8 mouse cellular contexts compared by ENCODE assay signal in the genomic region with DNA sequence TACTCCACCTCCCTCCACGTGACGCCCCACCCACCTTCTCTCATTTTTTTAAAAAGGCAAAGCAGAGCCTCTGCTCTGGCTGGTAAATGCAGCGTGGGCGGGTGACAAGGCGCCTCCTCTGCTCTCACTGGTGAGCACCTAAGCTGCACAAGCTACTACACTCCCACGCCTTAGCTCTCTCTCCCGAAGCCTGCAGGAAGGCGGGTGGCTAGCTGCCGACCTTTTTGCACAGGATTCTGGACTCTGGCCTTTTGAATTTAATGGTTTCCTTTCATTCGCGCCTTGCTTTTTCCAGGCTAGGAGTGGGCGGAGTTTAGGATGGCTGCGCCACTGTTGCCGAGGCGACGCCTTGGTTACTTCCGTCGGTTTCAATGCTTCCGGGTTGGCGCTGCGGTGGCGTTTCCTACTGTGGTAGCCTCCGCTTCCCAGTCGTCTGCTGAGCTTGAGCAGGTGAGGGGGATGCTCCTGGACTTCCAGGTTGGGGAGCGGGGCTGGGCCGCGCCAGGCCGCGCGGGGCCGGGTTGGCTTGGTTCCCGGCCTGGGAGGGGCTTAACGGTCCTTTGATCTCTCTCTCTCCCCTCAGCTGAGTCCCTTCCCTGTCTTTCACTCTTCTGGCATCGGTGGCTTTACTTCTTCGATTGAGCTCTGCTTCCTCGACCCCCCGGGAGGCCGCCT. TPM values are rescaled to one million over a fixed set of nuclear protein-coding genes. Genes with fewer than 3 reads are reported as not detected.
DNase-seq lines count a peak whose midpoint lies in the region; ATAC-seq and TF ChIP-seq lines count a peak whose summit lies in the region.

Slc25a14 (plus strand) TSS at position 35 of the 675 bp plus-strand sequence.

- TF ChIP-seq CTCF in testis, adult 2 months (IDR thresholded peaks at IDR 0.05; ENCODE audit: control insufficient read depth, insufficient read depth, insufficient replicate concordance, low read depth, low read length), result no peak

- ATAC-seq in forebrain, embryonic 11.5 days (replicated peaks; ENCODE audit: low FRiP score), result peak; percentile 96
- peak; percentile 96 for ATAC-seq in heart, embryonic 16.5 days (replicated peaks; ENCODE audit: extremely low read depth, insufficient read depth, low FRiP score)
- peak; percentile 95 for ATAC-seq in liver, embryonic 16.5 days (ENCODE audit: low read depth)
- peak; percentile 98 for ATAC-seq in neural tube, embryonic 13.5 days (ENCODE audit: low read depth)

- H3K4me3 ChIP-seq in forebrain, embryonic 11.5 days (ENCODE audit: low read depth, low read length), result peak within 1 kb of the TSS; percentile 52
- peak within 1 kb of the TSS; percentile 75 for H3K4me3 ChIP-seq in heart, embryonic 16.5 days (ENCODE audit: low read length)
- H3K4me3 ChIP-seq in liver, embryonic 16.5 days (ENCODE audit: low read depth, low read length), result peak within 1 kb of the TSS; percentile 75
- peak within 1 kb of the TSS; percentile 53 for H3K4me3 ChIP-seq in neural tube, embryonic 13.5 days
- peak within 1 kb of the TSS; percentile 92 for H3K4me3 ChIP-seq in testis, adult 2 months (ENCODE audit: control insufficient read depth, low read depth, low read length)

- H3K4me1 ChIP-seq in forebrain, embryonic 11.5 days (replicated peaks; ENCODE audit: control insufficient read depth, insufficient read depth, low read length), result no peaks in the 10 kb centered on the region
- H3K4me1 ChIP-seq in heart, embryonic 16.5 days (ENCODE audit: control insufficient read depth, insufficient read depth, low read length), result no peaks in the 10 kb centered on the region
- no peaks in the 10 kb centered on the region for H3K4me1 ChIP-seq in liver, embryonic 16.5 days (ENCODE audit: control insufficient read depth, low read depth, low read length)
- peaks cover 8% of the 10 kb centered on the region; the same call in 1 of the 2 replicates for H3K4me1 ChIP-seq in neural tube, embryonic 13.5 days (replicated peaks)
- H3K4me1 ChIP-seq in testis, adult 2 months (ENCODE audit: control insufficient read depth, insufficient read depth, low read length), result no peaks in the 10 kb centered on the region

- peak within 1 kb of the TSS; percentile 47 for H3K4me2 ChIP-seq in forebrain, embryonic 11.5 days (ENCODE audit: low read depth, low read length, severe bottlenecking)
- H3K4me2 ChIP-seq in heart, embryonic 16.5 days (ENCODE audit: low read depth, low read length), result peak within 1 kb of the TSS; percentile 71
- H3K4me2 ChIP-seq in liver, embryonic 16.5 days (ENCODE audit: low read depth, low read length), result peak within 1 kb of the TSS; percentile 74
- peak within 1 kb of the TSS; percentile 58 for H3K4me2 ChIP-seq in neural tube, embryonic 13.5 days

- H3K27me3 ChIP-seq in forebrain, embryonic 11.5 days (ENCODE audit: control insufficient read depth, insufficient read depth, low read length), result no peaks in the 10 kb centered on the region
- H3K27me3 ChIP-seq in heart, embryonic 16.5 days (ENCODE audit: control insufficient read depth, insufficient read depth, low read length), result no peaks in the 10 kb centered on the region
- no peaks in the 10 kb centered on the region for H3K27me3 ChIP-seq in liver, embryonic 16.5 days (ENCODE audit: control insufficient read depth, insufficient read depth, low read depth, low read length)
- H3K27me3 ChIP-seq in neural tube, embryonic 13.5 days, result no peaks in the 10 kb centered on the region
- no peaks in the 10 kb centered on the region for H3K27me3 ChIP-seq in testis, adult 2 months (ENCODE audit: control insufficient read depth, insufficient read depth, low read length)

- peak within 1 kb of the TSS; percentile 87 for H3K27ac ChIP-seq in forebrain, embryonic 11.5 days (ENCODE audit: low read depth, low read length)
- H3K27ac ChIP-seq in heart, embryonic 16.5 days (ENCODE audit: low read length), result peak within 1 kb of the TSS; percentile 72
- H3K27ac ChIP-seq in liver, embryonic 16.5 days (ENCODE audit: low read length), result peak within 1 kb of the TSS; percentile 69
- H3K27ac ChIP-seq in neural tube, embryonic 13.5 days (replicated peaks), result peak within 1 kb of the TSS; percentile 84
- H3K27ac ChIP-seq in testis, adult 2 months (ENCODE audit: control insufficient read depth, insufficient read depth, low read depth, low read length), result peak within 1 kb of the TSS; percentile 72

- whole genome bisulfite sequencing in forebrain, embryonic 11.5 days, result 15% methylated on average over 32 of the region's 38 CpGs
- 14% methylated on average over 38 of the region's 38 CpGs for WGBS in heart, embryonic 16.5 days
- WGBS in liver, embryonic 16.5 days (ENCODE audit: insufficient replicate concordance), result 13% methylated on average over 38 of the region's 38 CpGs
- WGBS in neural tube, embryonic 13.5 days, result 17% methylated on average over 38 of the region's 38 CpGs

- H3K9ac ChIP-seq in forebrain, embryonic 11.5 days (ENCODE audit: low read length), result peak within 1 kb of the TSS; percentile 58
- H3K9ac ChIP-seq in heart, embryonic 16.5 days (ENCODE audit: low read length), result peak within 1 kb of the TSS; percentile 71
- peak within 1 kb of the TSS; percentile 68 for H3K9ac ChIP-seq in liver, embryonic 16.5 days (ENCODE audit: low read depth, low read length)
- H3K9ac ChIP-seq in neural tube, embryonic 13.5 days, result peak within 1 kb of the TSS; percentile 73

- H3K9me3 ChIP-seq in forebrain, embryonic 11.5 days (ENCODE audit: control insufficient read depth, low read length), result no peaks in the 10 kb centered on the region
- no peaks in the 10 kb centered on the region for H3K9me3 ChIP-seq in heart, embryonic 16.5 days (replicated peaks; ENCODE audit: control insufficient read depth, low read length)
- H3K9me3 ChIP-seq in liver, embryonic 16.5 days (replicated peaks; ENCODE audit: control insufficient read depth, low read length), result no peaks in the 10 kb centered on the region
- no peaks in the 10 kb centered on the region for H3K9me3 ChIP-seq in neural tube, embryonic 13.5 days

- H3K36me3 ChIP-seq in forebrain, embryonic 11.5 days (ENCODE audit: control insufficient read depth, insufficient read depth, low read length), result no peaks in the 10 kb centered on the region
- no peaks in the 10 kb centered on the region for H3K36me3 ChIP-seq in heart, embryonic 16.5 days (ENCODE audit: control insufficient read depth, insufficient read depth)
- no peaks in the 10 kb centered on the region for H3K36me3 ChIP-seq in liver, embryonic 16.5 days (ENCODE audit: control insufficient read depth, insufficient read depth)
- H3K36me3 ChIP-seq in neural tube, embryonic 13.5 days, result no peaks in the 10 kb centered on the region
- no peaks in the 10 kb centered on the region for H3K36me3 ChIP-seq in testis, adult 2 months (ENCODE audit: control insufficient read depth, insufficient read depth, low read length)

- TF ChIP-seq POLR2A in testis, adult 2 months (IDR thresholded peaks at IDR 0.05; ENCODE audit: control insufficient read depth, low read depth, low read length), result peak; percentile 49; the same call in 1 of the 2 replicates

- peak; percentile 55 to 75 for DNase-seq in CD8-positive naive resting alpha-beta T cell, adult 2 months (ENCODE audit: low read depth in 2 of 2, low spot score in 2 of 2)
- DNase-seq in c-Kit-positive CD71-positive TER-119-negative erythroid progenitor cells, embryonic 14.5 days (ENCODE audit: low read depth), result peak; percentile 65
- peak; percentile 81 for DNase-seq in forebrain, embryonic 11.5 days (ENCODE audit: low spot score)
- peak; percentile 82 to 89 for DNase-seq in kidney, postnatal 4 days

RNA-seq across cellular contexts. Expression of gene Slc25a14, which starts in this region (rescaled TPM):
- 24.6 and 26.4 TPM in 2 replicates for polyA plus RNA-seq in forebrain, embryonic 11.5 days (2014; fragmentation: Nextera tagmentation; extraction: Ambion mirVana)
- 7.7 and 8.2 TPM in 2 replicates for polyA plus RNA-seq in heart, embryonic 16.5 days (2015; fragmentation: Nextera tagmentation; extraction: Ambion mirVana)
- 3.2 and 3.6 TPM in 2 replicates for polyA plus RNA-seq in liver, embryonic 16.5 days (2015; fragmentation: Nextera tagmentation; extraction: Ambion mirVana)
- 33.4 and 36.0 TPM in 2 replicates for polyA plus RNA-seq in neural tube, embryonic 13.5 days (2015; fragmentation: Nextera tagmentation; extraction: Ambion mirVana)
- 2.4 and 5.1 TPM in 2 replicates for polyA plus RNA-seq in testis, adult 2 months (2012; rRNA removed)

Comparison
In these comparisons a context has a peak if more than half of its experiments do, and no peak if none do; other contexts are left out.
1. Peak in every context shown above with its lines: DNase-seq, ATAC-seq, H3K4me3 ChIP-seq and H3K27ac ChIP-seq.